Comparison of ENCODE assay signal across 8 mouse cellular contexts in the genomic region with DNA sequence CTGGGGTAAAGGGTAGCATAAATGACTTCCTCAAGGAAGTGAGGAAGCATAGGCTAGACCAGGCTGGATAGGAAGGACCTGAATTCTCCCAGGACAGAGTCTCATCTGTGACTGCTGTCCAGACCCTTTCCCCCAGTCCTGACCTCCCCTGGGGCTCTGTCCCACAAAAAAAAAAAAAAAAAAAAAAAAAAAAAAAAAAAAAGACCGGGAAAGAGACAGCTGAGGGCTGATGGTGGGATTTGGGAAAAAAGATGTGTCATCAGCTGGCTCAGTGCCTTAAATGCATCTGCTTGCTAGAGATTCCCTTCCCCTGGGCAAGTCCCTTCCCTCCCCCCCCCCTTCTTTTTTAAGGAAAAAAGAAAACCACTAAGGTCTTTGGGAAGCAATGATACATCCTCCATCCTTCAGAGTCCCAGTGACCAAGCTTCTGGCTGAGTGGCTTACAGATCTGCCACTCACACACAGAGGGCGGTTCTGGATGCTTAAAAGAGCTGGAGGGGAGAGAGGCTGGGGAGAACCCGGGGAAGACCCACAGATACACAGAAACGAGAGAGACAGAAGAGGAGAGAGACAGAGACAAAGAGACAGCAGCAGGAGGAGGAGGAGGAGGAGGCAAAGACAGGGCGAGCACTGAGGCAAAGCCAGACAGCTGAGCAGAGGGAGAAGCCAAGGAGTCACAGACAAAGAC. TPM values are rescaled to one million over a fixed set of nuclear protein-coding genes. Genes with fewer than 3 reads are reported as not detected.
DNase-seq lines count a peak whose midpoint lies in the region; ATAC-seq and TF ChIP-seq lines count a peak whose summit lies in the region.

A gene (plus strand): TSS at position 509 of the 688 bp plus-strand sequence.

- no peaks in the 10 kb centered on the region; the same call in 1 of the 2 replicates for H3K36me3 ChIP-seq in kidney, adult 2 months (ENCODE audit: control insufficient read depth, insufficient read depth, low read length)

- ATAC-seq in monocyte, adult 5-6 weeks (replicated peaks; ENCODE audit: insufficient number of reproducible peaks, low FRiP score, low TSS enrichment, poor library complexity, severe bottlenecking) = no peak

- H3K27ac ChIP-seq in kidney, adult 2 months (ENCODE audit: insufficient read depth, low read depth, low read length) = 0 out of 2 replicates have a peak within 1 kb of the TSS, but pooled peaks have one; percentile 15

- WGBS in kidney, adult 2 months = 36% methylated on average over 5 of the region's 5 CpGs

- no peak for TF ChIP-seq POLR2A in kidney, adult 2 months (IDR thresholded peaks at IDR 0.05; ENCODE audit: low read depth, low read length)
- no peak for TF ChIP-seq POLR2A in brain, embryonic 14.5 days (IDR thresholded peaks at IDR 0.05; ENCODE audit: borderline replicate concordance, extremely low read depth, insufficient read depth, insufficient read length, poor library complexity, severe bottlenecking)

- H3K4me3 ChIP-seq in kidney, adult 2 months (ENCODE audit: insufficient read depth, low read depth, low read length) = peak within 1 kb of the TSS; percentile 24; the same call in 1 of the 2 replicates

- peaks cover 6% of the 10 kb centered on the region; the same call in 1 of the 2 replicates for H3K4me1 ChIP-seq in kidney, adult 2 months (ENCODE audit: control insufficient read depth, insufficient read depth, low read length)

- no peak for DNase-seq in kidney, adult 2 months
- DNase-seq in kidney, adult 8-10 months = no peak
- peak; percentile 84 for DNase-seq in brain, embryonic 14.5 days (ENCODE audit: low read depth)
- peak; percentile 73 for DNase-seq in heart, adult 8-10 months (ENCODE audit: low spot score)
- DNase-seq in kidney, postnatal 25 days = peak; percentile 61 to 63
- DNase-seq in lung, postnatal 4 days = peak; percentile 59 to 65
- DNase-seq in telencephalon, adult 2 months (ENCODE audit: low read depth, low spot score) = peak; percentile 55

- no peak for TF ChIP-seq CTCF in kidney, adult 2 months (conservative IDR thresholded peaks at IDR 0.05; ENCODE audit: insufficient read depth, insufficient read length, low read depth, low read length)
- no peak for TF ChIP-seq CTCF in brain, embryonic 14.5 days (IDR thresholded peaks at IDR 0.05; ENCODE audit: borderline replicate concordance, extremely low read depth, insufficient read depth, insufficient read length)

- no peaks in the 10 kb centered on the region for H3K27me3 ChIP-seq in kidney, adult 2 months (replicated peaks; ENCODE audit: control insufficient read depth, insufficient read depth, low read length)

RNA-seq across cellular contexts. Expression of the gene that starts here (rescaled TPM):
- 1.2 and 1.5 TPM in 2 replicates for polyA plus RNA-seq in kidney, adult 2 months (2012; rRNA removed)
- 4.1 and 4.6 TPM in 2 replicates for polyA plus RNA-seq in brain, embryonic 14.5 days (2012; rRNA removed)
- under 1 TPM; 0.19 to 0.60 (median 0.25) TPM for total RNA-seq in heart, adult 8-10 months (2022)
- total RNA-seq in monocyte, adult 5-6 weeks (2017) = not detected in 3 replicates

Comparison
In these comparisons a context has a peak if more than half of its experiments do, and no peak if none do; other contexts are left out.
1. DNase-seq: peak in brain, embryonic 14.5 days (single experiment), kidney, postnatal 25 days (2 of 2), lung, postnatal 4 days (2 of 2) and telencephalon, adult 2 months (single experiment); none in kidney, adult 2 months (single experiment) and kidney, adult 8-10 months (0 of 2).
2. Peak in DNase-seq in heart, adult 8-10 months; RNA of the gene not detected or under 1 TPM.